Mouse (Mus musculus) c-Kit-negative CD71-positive TER-119-positive erythroid progenitor cells, embryonic 14.5 days (primary cell): ENCODE results near the gene Mfsd12.
A peak's percentile ranks its signal among the peaks of the same experiment; 100 is the strongest.

Source experiments
- DNase-seq: peaks from one replicate; pipeline ENCODE4 v3.0.0-alpha.2; 2013; ENCODE audit warnings: low read depth, low spot score

Gene Mfsd12

GRCm38 (mm10) chr10:81356991-81357844 is at the start of gene Mfsd12:
Gene Mfsd12, plus strand, starts transcription at chr10:81357491.
- DNase-seq: peak; percentile 83

- DNase-seq: no peak
Measured at GRCm38 (mm10) chr10:81309571-81309970, 47.7 kb upstream of the Mfsd12 start.

- DNase-seq: no peak
Measured at GRCm38 (mm10) chr10:81313581-81313980, 43.7 kb upstream of the Mfsd12 start.

GRCm38 (mm10) chr10:81314201-81314600 is 43.1 kb upstream of the Mfsd12 start:
- DNase-seq: no peak

GRCm38 (mm10) chr10:81315587-81315986 is 41.7 kb upstream of the Mfsd12 start:
- no peak for DNase-seq

DNA sequence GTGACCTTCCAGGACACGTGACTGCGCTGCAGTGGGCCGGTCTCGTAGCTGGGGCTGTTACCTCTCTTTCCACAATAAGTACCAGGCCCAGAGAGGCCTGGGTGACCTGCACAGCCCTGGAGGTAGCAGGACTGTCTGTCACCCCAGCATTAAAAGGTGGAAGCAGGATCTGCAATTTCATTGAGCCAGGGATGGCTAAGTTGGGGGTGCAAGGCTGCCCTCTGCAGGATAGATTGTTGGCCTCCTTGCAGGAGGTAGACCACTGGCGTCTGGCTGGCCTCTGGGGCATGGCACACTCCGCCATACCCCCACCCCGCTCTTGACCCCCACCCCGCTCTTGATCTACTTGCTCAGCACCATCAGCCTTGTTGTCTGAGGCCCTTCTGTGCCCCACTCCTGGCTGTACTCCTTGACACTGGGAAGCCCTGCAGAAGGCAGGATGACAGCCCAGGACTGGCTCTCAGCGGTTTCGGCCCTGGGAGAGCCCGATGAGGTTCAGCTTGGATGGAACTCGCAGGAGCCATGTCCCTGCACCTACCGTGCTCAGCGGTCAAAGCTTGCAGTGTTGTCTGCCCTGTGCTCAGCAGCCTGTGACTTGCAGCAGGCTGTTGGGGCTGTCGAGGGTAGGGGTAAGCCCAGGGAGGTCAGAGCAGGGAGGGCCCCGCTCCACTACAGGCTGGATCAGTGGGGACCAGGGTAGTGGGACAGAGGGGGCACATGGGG is 40.8 kb upstream of the Mfsd12 start:
- DNase-seq: no peak

DNA sequence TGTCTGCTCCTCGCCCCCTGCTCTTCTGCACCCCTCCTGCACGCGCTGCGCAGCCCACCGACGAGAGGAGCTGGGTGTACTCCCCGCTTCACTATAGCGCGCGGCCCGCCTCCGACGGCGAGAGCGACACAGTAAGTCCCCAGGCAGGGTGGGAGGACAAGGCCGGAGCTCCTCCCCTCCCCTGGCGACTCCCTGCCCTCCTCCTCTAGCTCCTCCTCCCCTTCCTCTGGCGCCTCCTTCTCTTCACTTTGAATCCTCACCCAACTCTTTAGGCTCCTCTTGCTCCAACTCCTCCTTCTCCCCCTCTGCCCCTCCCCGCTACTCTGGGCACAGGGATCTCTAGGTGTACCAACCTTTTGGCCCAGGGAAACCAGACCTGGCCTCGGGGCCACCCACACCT is 40.0 kb upstream of the Mfsd12 start:
- no peak for DNase-seq

DNA sequence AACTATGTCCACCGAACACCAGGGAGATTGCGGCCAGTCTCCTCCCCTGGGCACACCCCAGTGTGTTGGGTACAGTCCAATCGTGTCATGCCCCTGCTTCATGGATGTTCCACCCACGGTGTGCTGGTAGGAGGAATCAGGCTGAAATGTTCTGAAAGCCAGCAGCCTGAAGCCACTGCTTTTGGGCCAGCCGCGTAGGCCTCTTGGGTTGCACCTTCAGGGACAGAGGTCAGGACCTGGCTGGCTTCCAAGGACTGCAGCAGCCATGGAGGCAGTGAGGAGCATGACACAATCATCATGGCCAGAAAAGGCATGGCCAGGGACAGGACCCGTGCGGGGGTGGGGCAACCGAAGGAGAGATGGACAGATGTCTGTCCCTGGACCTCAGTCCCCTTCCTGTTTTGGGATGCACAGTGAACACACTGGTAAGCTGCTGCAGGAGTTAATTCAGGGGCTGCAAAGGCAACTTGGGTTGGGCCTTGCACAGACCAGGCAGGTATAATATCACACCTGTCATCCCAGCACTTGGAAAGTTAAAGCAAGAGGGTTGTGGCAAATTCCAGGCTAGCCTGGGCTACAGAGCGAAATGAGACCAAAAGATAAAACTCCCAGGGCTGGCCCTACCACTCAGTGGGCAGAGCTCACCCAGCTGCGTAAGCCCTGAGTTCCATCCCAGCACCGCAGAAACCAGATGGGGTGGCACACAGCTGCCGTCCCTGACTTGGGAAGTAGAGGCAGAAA is 38.5 kb upstream of the Mfsd12 start:
- no peak for DNase-seq

GRCm38 (mm10) chr10:81319330-81319699 is 38.0 kb upstream of the Mfsd12 start:
- DNase-seq: no peak

DNA sequence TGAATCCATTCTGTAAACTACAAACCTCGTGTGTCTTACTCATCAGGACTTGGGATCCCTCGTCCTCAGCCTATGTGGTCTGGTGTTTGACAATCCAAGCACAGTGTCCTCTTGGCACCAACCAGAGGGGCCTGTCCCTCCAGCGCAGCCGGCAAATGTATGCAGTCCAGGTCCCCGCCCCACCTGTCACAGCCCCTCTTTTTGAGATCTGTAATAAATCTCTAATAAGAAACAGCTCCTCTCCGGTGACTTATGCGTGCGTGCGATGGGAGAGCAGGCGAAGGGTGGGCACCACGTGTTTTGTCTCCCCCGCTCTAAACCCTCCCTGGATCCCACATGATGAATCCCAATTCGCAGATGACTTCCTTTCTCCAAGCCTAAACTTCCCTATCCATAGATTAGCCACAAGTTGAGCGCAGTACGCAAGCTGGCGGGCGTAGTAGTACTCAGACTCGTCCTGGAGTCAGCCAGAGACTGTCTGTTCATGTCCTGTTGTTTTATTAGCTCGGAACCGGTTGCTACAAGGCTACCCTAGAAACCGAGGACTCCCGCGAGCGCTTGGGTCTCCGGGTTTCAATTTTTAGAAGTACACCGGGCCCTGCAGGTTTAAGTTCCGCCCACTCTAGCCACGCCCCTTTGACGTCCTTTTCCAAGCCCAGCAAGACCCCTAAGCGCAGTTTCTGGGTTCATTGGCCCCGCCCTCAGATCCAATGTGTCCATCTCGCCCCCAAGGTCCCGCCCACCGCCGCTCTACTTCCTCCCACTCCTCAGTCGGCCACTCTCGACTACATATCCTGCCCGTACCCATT is 37.3 kb upstream of the Mfsd12 start:
- peak; percentile 87 for DNase-seq

DNA sequence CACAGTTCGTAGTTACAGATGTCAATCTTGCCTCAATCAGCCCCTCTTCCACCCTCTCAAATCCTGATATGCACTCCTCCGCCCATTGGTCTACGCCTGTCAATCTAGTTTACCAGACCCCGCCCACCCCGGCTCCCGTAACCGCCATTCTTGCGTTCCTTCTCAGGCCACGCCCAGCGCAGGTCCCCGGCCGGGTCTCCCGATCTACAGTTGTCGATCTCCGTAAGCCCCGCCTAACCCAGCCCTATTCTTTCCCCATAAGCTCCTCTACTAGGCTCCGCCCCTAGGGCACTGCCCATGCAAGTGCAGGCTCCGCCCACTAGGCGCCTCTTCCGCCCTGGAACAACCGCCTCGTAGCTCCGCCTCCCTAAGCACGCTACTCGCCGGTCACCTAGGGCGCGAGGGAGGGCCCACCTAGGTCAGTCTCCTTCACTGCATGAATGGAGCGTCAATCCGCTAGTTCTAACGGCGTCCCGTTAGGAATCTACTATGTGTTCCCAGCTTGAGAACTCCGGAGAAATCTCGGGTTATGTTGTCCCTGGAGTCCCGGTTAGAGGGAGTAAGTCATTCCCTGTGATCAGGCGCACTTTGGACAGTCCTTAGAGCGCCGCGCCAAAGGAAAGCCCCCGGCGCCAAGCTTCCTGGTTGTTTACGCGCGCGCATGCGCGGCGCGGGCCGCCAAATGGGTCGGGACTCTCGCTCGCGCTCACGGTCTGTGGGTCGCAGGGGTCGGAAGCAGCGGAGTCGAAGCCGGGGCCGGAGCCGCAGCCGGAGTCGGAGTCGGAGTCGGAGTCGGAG is 36.5 kb upstream of the Mfsd12 start, which contains the start of gene Cactin:
Gene Cactin, plus strand, starts transcription at position 554 of the 798 bp plus-strand sequence.
- peak; percentile 100 for DNase-seq

GRCm38 (mm10) chr10:81321436-81321835 is 35.9 kb upstream of the Mfsd12 start:
- peak; percentile 26 for DNase-seq

DNA sequence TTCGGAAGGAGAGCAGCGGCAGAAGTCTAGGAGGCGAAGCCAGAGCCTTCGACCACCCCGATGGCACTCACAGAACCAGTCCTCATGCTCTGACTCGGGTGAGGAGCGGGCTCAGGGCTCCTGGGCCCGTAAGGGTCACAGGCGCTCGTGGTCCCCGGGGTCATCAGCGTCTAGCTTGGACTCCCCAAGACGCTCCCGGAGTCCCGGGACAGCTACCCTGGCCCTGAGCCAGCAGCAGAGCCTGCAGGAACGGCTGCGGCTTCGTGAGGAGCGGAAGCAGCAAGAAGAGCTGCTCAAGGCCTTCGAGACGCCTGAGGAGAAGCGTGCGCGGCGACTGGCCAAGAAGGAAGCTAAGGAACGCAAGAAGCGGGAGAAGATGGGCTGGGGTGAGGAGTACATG is 34.8 kb upstream of the Mfsd12 start:
- no peak for DNase-seq

- DNase-seq: no peak
Measured at GRCm38 (mm10) chr10:81323141-81323775, 34.0 kb upstream of the Mfsd12 start.

GRCm38 (mm10) chr10:81323791-81324530 is 33.3 kb upstream of the Mfsd12 start:
- DNase-seq: no peak

DNA sequence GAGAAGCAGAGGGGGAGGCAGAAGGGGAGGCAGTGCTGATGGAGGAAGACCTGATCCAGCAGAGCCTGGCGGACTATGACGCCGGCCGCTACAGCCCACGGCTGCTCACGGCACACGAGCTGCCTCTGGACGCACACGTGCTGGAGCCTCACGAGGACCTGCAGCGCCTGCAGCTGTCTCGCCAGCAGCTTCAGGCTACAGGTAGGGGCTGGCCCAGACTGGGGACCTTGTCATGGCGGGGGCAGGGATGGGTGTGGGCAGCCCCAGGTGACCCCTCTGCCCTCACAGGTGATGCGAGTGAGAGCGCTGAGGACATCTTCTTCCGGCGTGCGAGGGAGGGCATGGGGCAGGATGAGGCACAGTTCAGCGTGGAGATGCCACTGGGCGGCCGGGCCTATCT is 32.1 kb upstream of the Mfsd12 start:
- DNase-seq: no peak

GRCm38 (mm10) chr10:81325781-81326180 is 31.5 kb upstream of the Mfsd12 start:
- DNase-seq: no peak

DNA sequence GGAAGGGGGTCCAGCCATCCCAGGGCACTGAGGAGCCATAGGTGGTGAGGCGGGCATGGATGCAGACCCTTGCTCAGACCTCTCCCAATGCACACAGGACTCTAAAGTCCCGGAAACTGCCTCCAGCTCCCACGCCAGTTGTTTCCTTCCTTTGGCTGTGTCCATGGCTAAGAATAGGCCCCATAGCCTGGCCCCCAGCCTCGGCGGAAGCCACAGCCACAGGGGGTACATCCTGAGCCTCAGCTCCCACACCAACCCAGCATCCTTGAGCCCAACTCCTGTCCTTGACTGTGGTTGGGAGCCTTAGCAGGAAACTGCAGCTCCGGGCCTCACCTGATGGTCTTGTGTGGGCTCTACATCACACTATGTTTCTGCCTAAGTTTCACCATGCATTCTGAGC is 30.4 kb upstream of the Mfsd12 start:
- DNase-seq: no peak

- no peak for DNase-seq
Measured at GRCm38 (mm10) chr10:81327959-81328358, 29.3 kb upstream of the Mfsd12 start.
